Mouse (Mus musculus): ENCODE measurements at regions not wholly inside any gene's neighbourhood (a gene's known extent, or its start where the extent isn't known, plus 50 kb on each side); places are given as distances from the start of the nearest gene placed in this dataset.

GRCm38 (mm10) chr2:169088301-169088700 lies 132.9 kb upstream of the Zfp64 start:
- no peak for TF ChIP-seq CTCF (IDR thresholded peaks at IDR 0.05; ENCODE audit: insufficient read depth, low read depth, low read length)
- no peak for TF ChIP-seq POLR2A (IDR thresholded peaks at IDR 0.05; ENCODE audit: insufficient read depth, low read depth, low read length)

All from olfactory bulb, adult 2 months (tissue).